ENCODE assay signal across 30 mouse cellular contexts in the genomic region with DNA sequence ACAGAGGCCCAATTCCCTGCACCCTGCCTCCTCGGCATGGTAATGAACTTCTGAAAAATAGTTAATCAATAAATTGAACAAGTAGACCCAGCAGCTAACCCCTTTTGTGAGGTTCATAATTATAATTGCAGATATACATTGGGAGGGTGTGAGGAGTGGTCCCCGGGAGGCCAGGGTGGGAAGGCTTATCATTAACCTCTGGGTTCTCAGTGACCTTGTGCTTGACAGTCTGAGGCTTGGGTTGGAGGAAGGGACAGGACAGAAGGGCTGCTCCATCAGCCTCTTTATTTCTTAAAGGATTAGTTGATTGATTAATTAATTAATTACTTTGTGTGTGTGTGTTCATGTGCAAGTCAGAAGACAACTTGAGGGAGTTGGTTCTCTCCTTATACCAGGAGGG. TPM values are rescaled to one million over a fixed set of nuclear protein-coding genes. Genes with fewer than 3 reads are reported as not detected.
"Had no signal": no experiment of that assay in that cellular context is flagged by ENCODE, and none has a peak within 500 bp of the region (broad histone marks: within the 10 kb centered on the region; RNA-seq: fewer than 3 reads in every experiment).

No protein-coding gene starts in this region.

- H3K9ac ChIP-seq: liver, embryonic 13.5 days; neural tube, embryonic 12.5 days had no signal

- H3K4me2 ChIP-seq: liver, embryonic 13.5 days; neural tube, embryonic 12.5 days had no signal

- H3K36me3 ChIP-seq: liver, embryonic 13.5 days; neural tube, embryonic 12.5 days had no signal

- H3K4me1 ChIP-seq: liver, embryonic 13.5 days had no signal

- H3K9me3 ChIP-seq: liver, embryonic 13.5 days; neural tube, embryonic 12.5 days had no signal

- DNase-seq: kidney, adult 2 months; kidney, postnatal 10 days; kidney, postnatal 36 days; layer of hippocampus, postnatal 36 days; liver, embryonic 13.5 days; lung, adult 2 months; lung, postnatal 14 days; lung, postnatal 4 days; right cerebral cortex, adult 18-20 months; right cerebral cortex, postnatal 14 days; right cerebral cortex, postnatal 4 days; thymus, adult 2 months; thymus, postnatal 14 days; thymus, postnatal 4 days had no signal

- ATAC-seq: intestine, postnatal 0 days had no signal

- H3K27ac ChIP-seq: left cerebral cortex, adult 2 months; liver, embryonic 13.5 days; stomach, postnatal 0 days had no signal

- H3K4me3 ChIP-seq: left cerebral cortex, adult 2 months; liver, embryonic 13.5 days; myocyte; neural tube, embryonic 12.5 days had no signal

RNA-seq across cellular contexts. Expression of a gene that starts 40.1 kb away (rescaled TPM):
- total RNA-seq: layer of hippocampus, postnatal 10 days; liver, adult 2 months; megakaryocyte progenitor cell, adult 5-6 weeks; megakaryocyte-erythroid progenitor cell, adult 5-6 weeks; monocyte, adult 5-6 weeks had no signal
- polyA plus RNA-seq: intestine, postnatal 0 days; kidney, embryonic 14.5 days; limb, embryonic 11.5 days; limb, embryonic 14.5 days; liver, adult 2 months; liver, embryonic 13.5 days; liver, embryonic 16.5 days; lung, adult 2 months; lung, embryonic 16.5 days; myocyte; neural tube, embryonic 12.5 days; stomach, embryonic 14.5 days; stomach, postnatal 0 days; thymus, adult 2 months had no signal
